Mouse (Mus musculus) liver, embryonic 14.5 days (tissue): ENCODE data around the gene Kdm4b. TPM values are rescaled to one million over a fixed set of nuclear protein-coding genes. Genes with fewer than 3 reads are reported as not detected.

Experiments
- ATAC-seq: fragments of 200-750 bp; cut with Nextera tagmentation; 2 replicates; pipeline ENCODE4 v1.8.0; 2017; ENCODE audit warnings: moderate number of reproducible peaks, mild to moderate bottlenecking, moderate library complexity; ENCODE audit not compliant: insufficient read depth
- DNase-seq, 3 experiments: peaks; one replicate each; pipeline ENCODE4 v3.0.0-alpha.2; 2012 to 2013; ENCODE audit warnings: low read depth in 3 of 3, low spot score in 3 of 3
- H3K27ac ChIP-seq: fragments of 300-500 bp; sonication (generic); 2 replicates; pipeline ENCODE4 v1.5.1; 2014; ENCODE audit warnings: moderate library complexity, mild to moderate bottlenecking, control low read depth, inconsistent platforms
- H3K27me3 ChIP-seq: fragments of 300-500 bp; sonication (generic); 2 replicates; pipeline ENCODE4 v1.6.1; 2014; ENCODE audit warnings: mild to moderate bottlenecking, low read length, moderate library complexity; ENCODE audit not compliant: control insufficient read depth, insufficient read depth
- H3K36me3 ChIP-seq: fragments of 300-500 bp; sonication (generic); replicated peaks from 2 replicates; pipeline ENCODE4 v1.6.1; 2014; ENCODE audit warnings: low read depth; ENCODE audit not compliant: control insufficient read depth, insufficient read depth
- H3K4me1 ChIP-seq, 2 experiments: fragments of 200-500 bp in 1 of 2; fragments of 300-500 bp in 1 of 2; sonication (generic) in 1 of 2; replicated peaks; 2 replicates each; pipeline ENCODE4 v1.6.1; 2012 to 2014; ENCODE audit warnings: antibody characterized with exemption in 1 of 2, inconsistent platforms in 1 of 2, low read length in 1 of 2; ENCODE audit not compliant: control insufficient read depth in 2 of 2, insufficient read depth in 2 of 2
- H3K4me2 ChIP-seq: fragments of 300-500 bp; sonication (generic); 2 replicates; pipeline ENCODE4 v1.6.1; 2014; ENCODE audit warnings: low read depth, mild to moderate bottlenecking, control low read depth, moderate library complexity
- H3K4me3 ChIP-seq, 2 experiments: fragments of 200-500 bp in 1 of 2; fragments of 300-500 bp in 1 of 2; sonication (generic) in 1 of 2; 2 replicates each; pipeline ENCODE4 v1.5.1; 2012 to 2014; ENCODE audit warnings: low read depth in 2 of 2, low read length in 2 of 2, mild to moderate bottlenecking in 2 of 2, control low read depth in 1 of 2, inconsistent platforms in 1 of 2, moderate library complexity in 1 of 2; ENCODE audit not compliant: insufficient read depth in 1 of 2
- H3K9ac ChIP-seq: fragments of 300-500 bp; sonication (generic); replicated peaks from 2 replicates; pipeline ENCODE4 v1.6.1; 2014; ENCODE audit warnings: mild to moderate bottlenecking, control low read depth, moderate library complexity
- H3K9me3 ChIP-seq: fragments of 300-500 bp; sonication (generic); 2 replicates; pipeline ENCODE4 v1.6.1; 2016; ENCODE audit warnings: low read length, mixed read lengths; ENCODE audit not compliant: control insufficient read depth
- CTCF ChIP-seq: IDR thresholded peaks from 2 replicates; pipeline ENCODE4 v1.5.1; 2016; ENCODE audit warnings: antibody characterized with exemption, low read depth, control low read depth
- EP300 ChIP-seq: IDR thresholded peaks from 2 replicates; pipeline ENCODE4 v1.6.1; 2016; ENCODE audit warnings: antibody characterized with exemption, low read depth
- WGBS: fragments of 180-500 bp; shearing (Covaris S2); extraction: QIAGEN DNeasy Blood & Tissue Kit; methylation state at CpG from one replicate; pipeline ENCODE4 v1.1.7; 2014; ENCODE audit not compliant: insufficient replicate concordance; 5-methylcytosine and 5-hydroxymethylcytosine counted together
- polyA plus RNA-seq, 2 experiments: library from polyadenylated mRNA; depleted of rRNA in 1 of 2; stranded (reverse) in 1 of 2; unstranded in 1 of 2; fragments of >200 nt; fragmentation: Nextera tagmentation in 1 of 2; extraction: Ambion mirVana in 1 of 2; gene quantifications; 2 replicates each; pipeline versions ENCODE4 v1.2.1 to v1.2.3; 2012 to 2014

Kdm4b gene
- polyA plus RNA-seq, 2 experiments, result 4.2 to 4.5 TPM

DNA sequence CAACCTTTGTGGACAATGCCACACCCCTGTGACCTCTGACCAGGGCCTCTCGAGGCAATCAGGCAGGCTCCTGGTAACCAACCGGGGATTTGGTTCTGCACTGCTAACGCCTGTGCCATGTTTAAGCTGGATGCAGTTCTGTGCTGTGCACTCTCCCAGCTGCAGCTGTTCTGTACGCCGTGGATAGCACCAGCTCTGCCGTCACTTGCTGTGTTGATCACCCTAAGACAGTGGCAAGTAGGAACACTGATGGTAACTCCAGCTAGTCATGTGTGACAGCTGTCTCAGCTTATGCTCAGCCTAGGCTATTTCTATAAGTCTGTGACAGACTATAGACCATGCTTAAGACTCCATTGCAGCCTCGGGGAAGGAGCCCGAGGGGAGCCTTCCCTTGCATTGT is 57.1 kb downstream of the Kdm4b start:
- Histone ChIP-seq H3K27me3 (no peaks in the 10 kb centered on the region), H3K4me2 (no peak overlapping the region), H3K27ac (no peak overlapping the region), H3K4me1 (no peaks in the 10 kb centered on the region), H3K4me3 (no peak overlapping the region), H3K9ac (no peak overlapping the region), H3K36me3 (no peaks in the 10 kb centered on the region), H3K9me3 (no peaks in the 10 kb centered on the region)
- 72% methylated on average over 8 of the region's 8 CpGs for WGBS
- ATAC-seq (no peak), DNase-seq (no peak)
- TF ChIP-seq CTCF (no peak), EP300 (no peak)

DNA sequence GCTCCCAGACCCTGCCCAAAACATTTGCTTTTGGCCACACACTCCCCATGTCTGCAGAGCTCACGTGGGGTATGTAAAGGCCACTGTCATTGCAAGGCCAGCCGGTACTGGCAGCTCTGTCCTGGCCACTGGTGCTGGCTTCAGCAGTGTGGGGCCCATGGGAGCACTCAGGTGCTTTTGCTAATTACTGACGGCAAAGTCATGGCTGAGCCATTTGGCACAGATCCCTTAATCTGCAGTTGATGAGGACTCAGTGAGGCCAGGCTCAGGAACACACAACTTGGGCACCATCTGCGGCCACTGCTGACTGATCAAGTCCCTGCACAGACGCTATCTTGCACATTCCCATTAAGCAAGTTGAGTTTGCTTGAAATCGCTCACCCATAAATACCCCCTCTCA is 59.0 kb downstream of the Kdm4b start:
- no peaks in the 10 kb centered on the region for H3K4me1 ChIP-seq
- H3K9me3 ChIP-seq, result no peaks in the 10 kb centered on the region
- no peak overlapping the region for H3K4me3 ChIP-seq
- DNase-seq (no peak), ATAC-seq (no peak)
- H3K27ac ChIP-seq, result no peak overlapping the region
- no peaks in the 10 kb centered on the region for H3K27me3 ChIP-seq
- no peak overlapping the region for H3K4me2 ChIP-seq
- no peak overlapping the region for H3K9ac ChIP-seq
- 74% methylated on average over 6 of the region's 6 CpGs for WGBS
- no peaks in the 10 kb centered on the region; the same call in 1 of the 2 replicates for H3K36me3 ChIP-seq
- no peak for TF ChIP-seq EP300
- TF ChIP-seq CTCF, result no peak

DNA sequence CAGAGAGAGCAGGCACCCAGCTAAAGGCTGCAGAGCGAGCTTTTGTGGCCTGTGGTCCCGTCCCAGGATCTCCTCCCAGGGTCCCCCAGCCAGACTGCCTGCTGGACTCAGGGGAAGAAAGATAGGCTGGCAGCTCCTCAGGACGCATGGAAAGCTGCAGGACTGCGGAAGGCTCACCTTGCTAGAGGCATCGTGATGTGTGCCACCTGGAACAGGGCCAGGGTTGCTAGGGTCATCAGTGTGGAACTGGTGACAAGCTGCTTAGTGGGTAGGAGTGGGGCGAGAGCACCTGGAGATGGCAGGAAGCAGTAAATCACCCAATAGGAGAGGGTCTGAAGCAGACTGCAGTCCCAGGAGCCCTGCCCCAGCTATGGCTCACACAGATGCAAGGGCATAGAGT is 61.8 kb downstream of the Kdm4b start:
- no peak for TF ChIP-seq EP300
- no peak for TF ChIP-seq CTCF
- no peak overlapping the region for H3K4me3 ChIP-seq
- H3K27ac ChIP-seq, result no peak overlapping the region
- ATAC-seq (no peak), DNase-seq (no peak)
- H3K27me3 ChIP-seq, result no peaks in the 10 kb centered on the region
- no peaks in the 10 kb centered on the region for H3K4me1 ChIP-seq
- no peak overlapping the region for H3K4me2 ChIP-seq
- 75% methylated on average over 6 of the region's 6 CpGs for WGBS
- H3K9ac ChIP-seq, result no peak overlapping the region
- H3K36me3 ChIP-seq, result no peaks in the 10 kb centered on the region; the same call in 1 of the 2 replicates
- H3K9me3 ChIP-seq, result no peaks in the 10 kb centered on the region

DNA sequence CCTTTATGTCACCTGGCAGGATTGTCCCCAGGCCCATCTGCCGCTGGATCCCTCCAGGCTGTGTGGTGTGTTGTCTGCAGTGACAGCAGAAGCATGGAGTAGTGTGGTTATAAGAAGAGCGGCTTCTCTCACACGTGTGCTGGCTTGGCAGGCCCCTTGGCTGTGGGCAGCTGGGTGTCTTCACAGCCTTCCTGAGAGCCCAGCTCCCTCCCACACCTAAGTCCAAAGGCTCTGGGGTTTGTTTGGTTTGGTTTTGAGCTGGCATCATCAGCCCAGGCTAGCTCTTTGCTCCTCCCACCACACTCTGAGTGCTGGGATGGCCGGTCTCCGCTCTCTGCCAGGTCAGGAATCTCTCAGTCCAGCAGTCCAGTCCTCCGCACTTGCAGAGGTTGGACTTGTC is 67.4 kb downstream of the Kdm4b start:
- Histone ChIP-seq H3K27ac (no peak overlapping the region), H3K27me3 (no peaks in the 10 kb centered on the region), H3K36me3 (no peaks in the 10 kb centered on the region; the same call in 1 of the 2 replicates), H3K4me1 (no peaks in the 10 kb centered on the region), H3K4me3 (no peak overlapping the region), H3K4me2 (no peak overlapping the region), H3K9ac (no peak overlapping the region), H3K9me3 (no peaks in the 10 kb centered on the region)
- no peak for TF ChIP-seq EP300
- TF ChIP-seq CTCF, result no peak
- DNase-seq (no peak), ATAC-seq (no peak)
- WGBS, result 81% methylated on average over 6 of the region's 6 CpGs

DNA sequence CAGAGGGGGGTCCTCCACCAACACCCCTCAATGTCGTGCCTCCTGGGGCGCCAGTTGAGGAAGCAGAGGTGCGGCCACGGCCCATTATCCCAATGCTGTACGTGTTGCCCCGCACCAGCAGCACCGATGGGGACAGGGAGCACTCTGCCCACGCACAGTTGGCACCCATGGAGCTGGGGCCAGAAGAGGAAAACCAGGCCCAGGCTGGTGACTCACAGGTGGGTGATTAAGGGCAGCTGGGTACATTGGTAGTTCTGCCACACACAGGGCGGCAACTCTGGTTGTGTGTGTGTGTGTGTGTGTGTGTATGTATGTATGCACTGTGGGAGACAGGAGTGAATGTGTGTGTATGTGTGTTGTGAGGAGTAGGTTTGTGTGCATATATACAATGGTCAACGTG is 68.0 kb downstream of the Kdm4b start:
- Histone ChIP-seq H3K4me2 (no peak overlapping the region), H3K27me3 (no peaks in the 10 kb centered on the region), H3K36me3 (no peaks in the 10 kb centered on the region; the same call in 1 of the 2 replicates), H3K9ac (no peak overlapping the region), H3K9me3 (no peaks in the 10 kb centered on the region), H3K4me1 (no peaks in the 10 kb centered on the region), H3K27ac (no peak overlapping the region), H3K4me3 (no peak overlapping the region)
- WGBS, result 80% methylated on average over 10 of the region's 10 CpGs
- TF ChIP-seq EP300 (no peak), CTCF (no peak)
- DNase-seq (no peak), ATAC-seq (no peak)
